Mouse (Mus musculus): ENCODE measurements around the gene Tnip1. TPM values are rescaled to one million over a fixed set of nuclear protein-coding genes. Genes with fewer than 3 reads are reported as not detected.

Tnip1 gene
- 10 to 100 TPM; 81.5 to 98.2 TPM for polyA plus RNA-seq (2017; shearing (Covaris generic))

DNA sequence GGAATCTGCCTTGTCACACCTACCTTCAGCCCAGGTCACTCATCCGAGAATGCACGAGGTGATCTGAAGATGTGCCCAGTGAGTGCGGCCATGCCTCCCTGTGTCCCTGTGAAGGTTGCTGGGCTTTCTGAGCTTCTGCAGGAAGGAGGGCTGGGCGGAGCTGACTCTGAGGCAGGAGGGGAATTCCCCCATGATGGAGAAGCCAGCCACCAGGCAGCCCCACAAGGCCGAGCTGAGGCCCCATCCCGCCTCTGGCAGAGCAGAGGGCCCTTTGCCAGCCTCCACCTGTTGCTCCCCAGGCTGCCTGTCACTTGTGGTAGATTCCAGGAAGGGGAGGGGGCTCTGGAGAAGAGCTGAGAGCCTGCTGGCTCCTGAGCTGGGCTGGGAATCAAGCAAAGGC, at the start of gene Tnip1:
Gene Tnip1, minus strand, starts transcription at position 108 of the 400 bp plus-strand sequence.
- ATAC-seq: peak; percentile 59

GRCm38 (mm10) chr11:55011440-55011839, 48.7 kb upstream of the Tnip1 start:
- ATAC-seq: peak; percentile 63

- ATAC-seq: no peak
Observed at GRCm38 (mm10) chr11:55008230-55008629, 45.5 kb upstream of the Tnip1 start.

DNA sequence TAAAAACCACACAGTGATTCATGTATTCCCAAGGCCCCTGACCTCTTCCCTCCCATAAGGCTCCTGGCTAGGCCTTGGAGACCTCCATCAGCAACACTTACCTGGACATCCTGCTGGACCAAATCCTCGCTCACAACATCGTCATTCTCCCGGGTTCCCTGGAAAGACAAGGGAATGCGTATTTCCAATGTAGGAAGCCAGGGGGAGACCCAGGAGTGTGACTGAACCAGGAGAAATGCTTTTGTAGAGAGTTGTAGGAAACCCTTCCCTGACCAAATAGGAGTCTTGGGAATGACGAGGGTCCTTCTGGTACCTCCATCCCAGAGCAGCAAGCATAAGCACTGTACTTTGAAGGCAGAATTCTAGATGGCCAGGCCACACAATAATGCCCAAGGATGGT, 43.0 kb upstream of the Tnip1 start:
- ATAC-seq: no peak

DNA sequence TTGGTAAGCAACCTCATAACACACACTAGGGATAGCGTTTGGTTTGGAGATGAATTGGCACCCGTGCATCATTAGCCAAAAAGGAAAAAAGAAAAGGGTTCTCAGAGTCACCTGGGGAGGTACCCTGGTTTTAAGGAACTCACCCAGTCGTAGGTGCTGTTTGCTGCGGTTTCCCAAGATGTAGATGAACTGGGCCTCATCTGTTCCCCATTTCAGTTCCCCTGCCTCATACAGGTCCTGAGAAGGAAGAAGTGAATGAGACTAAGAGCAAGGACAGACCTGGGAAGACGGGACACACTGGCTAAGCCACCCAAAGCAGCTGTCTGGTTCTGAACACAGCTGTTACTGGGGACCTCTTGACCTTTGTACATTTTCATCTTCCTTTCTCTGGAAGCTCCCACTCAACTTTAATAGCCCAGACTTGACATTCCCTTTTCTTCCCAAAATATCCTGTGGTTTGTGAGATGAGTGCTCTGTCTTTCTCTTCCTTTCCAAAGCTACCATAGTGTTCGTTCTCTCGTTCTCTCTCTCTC, 42.3 kb upstream of the Tnip1 start:
- ATAC-seq: no peak

DNA sequence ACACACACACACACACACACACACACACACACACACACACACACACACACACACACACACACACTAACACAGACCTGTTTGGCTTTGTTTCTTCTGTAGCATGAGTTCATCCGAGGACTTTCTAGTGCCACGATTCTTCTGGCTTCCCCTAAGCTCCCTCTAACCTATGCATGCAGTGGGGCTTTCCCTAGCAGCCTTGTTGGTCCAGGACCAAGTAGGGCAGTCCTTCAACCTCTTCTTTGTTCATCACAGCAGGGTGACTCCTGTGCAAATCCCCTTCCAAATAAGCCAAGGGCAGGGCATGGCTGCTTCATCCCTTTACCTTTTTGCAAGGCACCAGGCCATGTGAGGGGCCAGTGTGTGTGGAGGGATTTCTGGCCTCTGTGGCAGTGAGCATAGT, 36.0 kb upstream of the Tnip1 start:
- ATAC-seq: peak; percentile 65

DNA sequence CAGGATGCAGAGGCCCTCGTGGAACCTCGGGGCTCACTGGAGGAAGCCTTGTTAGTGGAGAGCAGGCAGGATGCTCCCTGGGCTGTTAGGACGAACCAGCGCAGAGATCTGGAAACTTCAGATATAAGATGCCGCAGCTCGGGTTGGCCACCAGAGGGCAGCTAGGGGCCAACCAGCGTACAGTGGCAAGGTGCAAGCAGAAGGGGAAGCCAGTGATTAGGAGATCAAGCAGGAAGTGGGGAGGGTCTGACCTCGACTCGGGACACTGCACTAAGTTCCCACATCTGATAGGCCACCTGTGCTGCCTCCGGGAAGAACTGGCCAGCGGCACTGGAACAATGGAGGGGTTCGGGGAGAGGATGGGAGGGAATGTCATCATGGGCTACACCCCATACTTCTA, 35.6 kb upstream of the Tnip1 start:
- ATAC-seq: peak; percentile 89

DNA sequence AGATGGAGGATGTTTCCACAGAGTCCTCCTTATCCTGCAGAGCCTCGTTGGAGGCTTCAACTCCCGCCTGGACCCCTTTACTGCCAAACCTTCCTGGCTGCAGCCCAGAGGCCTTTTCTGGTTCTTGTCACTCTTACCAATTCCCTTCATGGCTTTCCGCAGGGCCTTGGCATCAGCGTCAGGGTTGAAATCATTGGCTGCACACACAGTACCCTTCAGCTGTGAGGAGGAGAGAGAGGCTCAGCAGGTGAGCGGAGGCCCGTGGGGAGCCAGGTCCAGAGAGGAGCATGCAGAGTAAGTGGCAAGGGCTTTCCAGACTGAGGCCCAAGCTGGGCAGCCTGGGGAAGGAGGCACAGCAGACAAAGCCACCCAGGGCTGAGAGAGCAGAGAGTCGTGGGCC, 33.5 kb upstream of the Tnip1 start:
- ATAC-seq: no peak

DNA sequence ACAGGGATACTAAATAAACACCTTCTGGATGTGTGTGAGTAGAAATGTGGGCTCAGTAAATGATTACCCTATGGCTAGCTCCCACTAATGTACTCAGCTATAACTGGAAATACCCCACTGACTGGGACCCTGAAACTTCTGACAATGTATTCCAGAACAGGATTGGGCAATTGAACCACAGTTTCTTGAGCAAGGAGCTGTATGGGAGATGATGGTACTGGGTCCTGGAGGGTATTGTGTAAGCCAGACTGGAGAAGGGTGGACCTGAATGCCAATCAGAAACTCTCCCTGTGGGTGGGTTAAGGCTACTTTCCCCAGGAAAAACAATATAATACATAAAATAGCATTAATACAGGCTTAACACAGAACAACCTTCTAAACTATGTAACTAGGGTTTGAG, 27.2 kb upstream of the Tnip1 start:
- no peak for ATAC-seq

DNA sequence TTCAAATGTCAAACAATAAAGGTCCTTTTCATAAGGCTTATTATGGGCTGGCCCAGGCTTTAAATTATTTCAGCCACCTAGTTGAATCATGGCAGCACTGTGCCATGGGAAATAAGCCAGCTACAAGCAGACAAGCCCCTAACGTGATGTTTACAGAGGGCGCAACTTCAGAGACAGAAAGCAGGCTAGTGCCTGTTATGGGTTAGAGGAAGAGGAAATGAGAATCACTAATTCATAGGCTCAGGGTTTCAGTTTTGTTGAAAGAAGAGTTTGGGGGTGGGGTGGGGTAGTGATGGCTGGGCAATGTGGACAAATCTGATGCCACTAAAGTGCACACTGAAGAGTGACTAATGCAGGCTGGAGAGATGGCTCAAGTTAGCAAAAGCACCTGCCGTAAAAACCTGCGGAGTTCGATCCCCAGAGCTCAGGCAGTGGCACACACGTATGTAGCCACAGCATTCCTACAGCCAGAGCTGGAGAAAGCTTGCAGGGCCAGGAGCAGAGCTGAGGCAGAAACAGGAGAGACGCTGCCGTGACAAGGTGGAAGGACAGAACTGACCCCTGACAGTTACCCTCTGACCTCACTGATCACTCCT, 26.1 kb upstream of the Tnip1 start:
- no peak for ATAC-seq

DNA sequence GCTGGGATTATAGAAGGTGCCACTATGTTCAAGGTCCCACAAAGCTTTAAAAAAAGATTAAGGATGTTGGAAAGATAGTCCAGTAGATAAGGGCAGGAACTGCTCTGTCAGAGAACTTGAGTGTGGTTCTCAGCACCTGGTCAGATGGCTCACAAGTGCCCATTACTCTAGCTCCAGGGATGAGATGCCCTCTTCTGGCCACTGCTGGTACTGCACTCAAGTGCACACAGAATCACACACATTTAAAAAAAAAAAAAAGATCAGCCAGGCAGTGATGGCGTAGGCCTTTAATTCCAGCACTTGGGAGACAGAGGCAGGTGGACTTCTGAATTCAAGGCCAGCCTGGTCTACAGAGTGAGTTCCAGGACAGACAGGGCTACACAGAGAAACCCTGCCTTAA, 25.3 kb upstream of the Tnip1 start:
- ATAC-seq: no peak

DNA sequence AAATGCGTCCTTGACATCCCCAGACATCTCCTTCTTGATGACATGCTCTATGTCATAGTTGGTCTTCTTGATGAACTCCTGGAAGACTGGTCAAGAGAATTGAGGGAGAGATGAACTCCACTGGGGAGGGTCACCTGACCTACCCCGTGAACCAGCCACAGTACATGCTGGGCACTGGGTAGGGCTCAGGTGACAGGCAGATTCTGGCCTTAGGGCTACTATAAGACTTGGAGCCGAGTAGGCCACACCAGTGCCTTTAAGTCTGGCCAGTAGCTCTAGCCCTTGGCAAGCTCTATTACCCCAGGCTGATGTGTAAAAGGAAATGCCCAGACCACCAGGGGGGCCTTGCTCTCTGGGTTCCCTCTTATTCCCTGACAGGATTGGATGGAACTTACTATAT, 22.4 kb upstream of the Tnip1 start:
- ATAC-seq: no peak

GRCm38 (mm10) chr11:54984581-54984980, 21.9 kb upstream of the Tnip1 start:
- no peak for ATAC-seq

- ATAC-seq: no peak
Observed at GRCm38 (mm10) chr11:54984085-54984484, 21.4 kb upstream of the Tnip1 start.

- ATAC-seq: no peak
Observed at GRCm38 (mm10) chr11:54982520-54982919, 19.8 kb upstream of the Tnip1 start.

DNA sequence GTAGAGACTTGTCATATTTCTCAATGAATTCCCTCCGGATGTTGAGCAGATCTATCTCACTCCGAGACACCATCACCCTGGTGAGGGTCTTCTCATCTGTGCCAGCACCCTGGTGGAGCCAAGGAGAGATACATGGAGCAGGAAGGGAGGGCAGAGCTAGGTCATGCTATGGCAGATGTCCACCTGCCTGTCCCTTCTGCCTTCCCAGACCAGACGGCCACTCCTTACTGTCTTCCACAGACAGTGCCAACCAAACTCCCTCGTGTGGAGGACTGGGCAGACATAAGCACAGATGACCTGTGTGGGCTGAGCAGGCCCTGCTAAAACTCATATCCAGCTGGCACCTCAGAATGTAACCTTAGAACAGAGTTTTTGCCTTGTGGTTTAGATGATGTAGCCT, 18.9 kb upstream of the Tnip1 start:
- no peak for ATAC-seq

DNA sequence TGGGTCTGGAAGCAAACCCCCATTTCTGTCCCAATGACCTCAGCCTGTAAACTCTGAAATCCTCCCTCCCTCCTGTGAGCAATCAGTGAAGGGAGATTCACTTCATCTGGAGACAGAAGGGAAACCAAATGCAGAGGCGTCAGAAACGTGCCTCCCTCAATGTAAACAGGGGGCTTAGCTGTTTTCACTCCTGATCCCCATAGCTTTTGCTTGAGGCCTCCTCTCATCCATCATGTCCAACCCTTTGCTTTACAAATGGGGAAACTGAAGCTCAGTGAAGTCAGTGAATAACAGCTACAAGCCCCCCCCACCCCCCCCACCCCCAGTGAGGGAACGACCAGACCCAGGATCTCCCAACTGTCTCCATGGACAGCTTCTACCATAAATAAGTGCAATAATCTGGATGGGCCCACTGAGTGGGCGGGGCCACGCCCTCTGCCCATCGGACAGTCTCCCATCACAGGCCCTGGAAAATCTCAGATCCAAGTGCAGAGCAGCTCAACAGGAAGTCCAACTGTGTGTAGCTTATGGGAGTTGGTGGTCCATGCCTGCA, 14.7 kb upstream of the Tnip1 start:
- no peak for ATAC-seq

DNA sequence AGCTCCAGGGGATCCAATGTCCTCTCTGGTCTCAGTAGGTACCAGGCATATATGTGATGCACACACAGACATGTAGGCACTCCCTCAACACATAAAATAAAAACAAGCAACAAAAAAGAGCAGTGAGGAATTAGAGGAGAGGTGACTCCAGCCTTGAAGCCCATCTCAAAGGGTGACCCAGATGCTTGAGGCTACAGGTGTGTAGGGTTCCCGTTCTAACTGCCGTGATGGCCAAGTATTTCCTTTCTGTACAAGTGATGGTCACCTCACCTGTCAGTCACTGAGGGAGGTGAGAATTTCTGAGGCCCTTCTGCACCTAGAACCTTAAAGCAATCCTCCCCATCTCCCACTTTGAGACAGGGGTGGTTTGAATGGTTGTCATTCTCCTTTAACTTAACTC, 13.6 kb upstream of the Tnip1 start:
- no peak for ATAC-seq

DNA sequence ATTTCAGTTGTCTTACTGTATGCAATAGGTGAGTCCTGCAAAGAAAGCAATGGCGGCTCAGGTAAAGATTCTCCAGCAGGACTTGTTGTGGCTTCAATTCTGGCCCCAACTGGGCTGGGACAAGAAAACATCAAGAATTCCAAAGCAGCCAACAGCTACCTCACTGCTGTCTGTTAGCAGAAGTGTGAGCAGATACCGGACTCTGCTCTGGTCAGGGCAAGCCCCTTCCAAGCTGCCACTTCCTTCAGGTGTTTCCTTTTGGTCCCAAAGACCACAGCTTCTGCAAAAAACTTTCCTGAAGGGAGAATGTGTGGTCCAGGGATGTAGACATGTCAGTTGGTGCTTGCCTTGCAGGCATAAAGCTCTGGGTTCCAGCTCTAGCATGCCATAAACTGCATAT, 13.0 kb upstream of the Tnip1 start:
- ATAC-seq: no peak

DNA sequence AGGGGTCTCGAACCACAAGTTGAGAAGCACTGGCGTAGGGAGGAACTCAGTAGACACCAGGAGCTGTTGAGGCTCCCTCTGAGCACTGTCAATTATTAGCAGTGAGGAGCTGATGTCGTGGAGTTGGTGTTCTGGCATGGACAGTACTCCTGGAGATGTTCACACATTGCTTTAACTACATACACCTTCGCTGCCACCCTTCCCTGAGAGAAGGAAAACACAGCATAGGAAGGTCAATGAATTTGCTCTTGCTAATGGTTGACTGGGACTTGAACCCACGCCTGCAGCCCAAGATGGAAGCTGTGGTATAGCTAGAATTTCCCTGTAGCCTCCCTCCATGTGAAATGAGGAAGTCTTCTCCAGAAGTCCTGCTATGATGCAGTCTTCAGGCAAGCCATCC, 12.6 kb upstream of the Tnip1 start:
- ATAC-seq: no peak

DNA sequence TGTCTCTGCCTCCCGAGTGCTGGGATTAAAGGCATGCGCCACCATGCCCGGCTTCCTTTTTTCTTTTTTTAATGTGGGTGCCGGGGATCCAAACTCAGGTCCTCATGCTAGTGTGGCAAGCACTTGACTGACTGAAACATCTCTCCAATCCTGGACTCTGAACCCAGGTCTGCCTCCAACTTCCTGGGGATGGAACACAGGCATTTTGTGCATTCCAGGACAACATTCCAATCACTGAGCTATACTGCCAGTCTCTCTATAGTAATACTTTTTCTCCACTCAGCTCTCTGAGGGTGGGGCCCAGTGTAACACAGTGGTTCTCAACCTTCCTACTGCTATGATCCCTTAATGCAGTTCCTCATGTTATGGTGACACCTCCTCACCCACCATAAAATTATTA, 11.9 kb upstream of the Tnip1 start:
- ATAC-seq: no peak

DNA sequence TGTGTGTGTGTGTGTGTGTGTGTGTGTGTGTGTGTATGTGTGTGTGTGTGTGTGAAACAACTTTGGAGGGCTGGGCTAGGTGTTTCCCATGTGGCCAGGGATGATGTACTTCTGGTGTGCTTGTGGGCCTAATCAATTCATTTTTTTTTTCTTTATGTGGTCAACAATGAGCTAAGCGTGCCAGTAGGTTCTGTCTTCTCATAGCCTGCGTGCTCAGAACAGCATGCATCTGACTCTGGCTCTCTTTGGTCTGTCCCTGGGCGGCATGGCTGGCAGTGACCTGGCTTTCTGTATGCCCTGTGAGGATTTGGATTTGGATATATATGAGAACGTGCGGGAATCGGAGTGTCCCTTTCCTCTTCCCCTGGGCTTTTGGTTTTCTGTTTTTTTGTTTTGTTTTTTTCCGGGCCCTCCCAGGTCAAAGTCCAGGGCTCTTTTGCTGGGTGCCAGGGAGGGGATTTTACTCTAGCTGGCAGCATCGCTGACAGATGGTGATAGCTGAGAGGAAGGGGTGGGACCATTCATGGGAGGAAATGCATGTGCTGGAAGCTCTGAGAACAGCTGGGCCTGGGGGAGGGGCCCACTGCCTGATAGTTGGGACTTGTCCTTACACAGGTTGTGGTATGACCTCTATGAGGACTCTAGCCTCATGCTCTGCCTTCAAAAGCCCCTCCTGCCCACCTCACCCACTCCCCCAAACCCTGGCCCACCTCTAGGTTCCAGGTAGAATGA, 10.9 kb upstream of the Tnip1 start:
- peak; percentile 70 for ATAC-seq

- ATAC-seq: no peak
Observed at GRCm38 (mm10) chr11:54972789-54973188, 10.1 kb upstream of the Tnip1 start.

DNA sequence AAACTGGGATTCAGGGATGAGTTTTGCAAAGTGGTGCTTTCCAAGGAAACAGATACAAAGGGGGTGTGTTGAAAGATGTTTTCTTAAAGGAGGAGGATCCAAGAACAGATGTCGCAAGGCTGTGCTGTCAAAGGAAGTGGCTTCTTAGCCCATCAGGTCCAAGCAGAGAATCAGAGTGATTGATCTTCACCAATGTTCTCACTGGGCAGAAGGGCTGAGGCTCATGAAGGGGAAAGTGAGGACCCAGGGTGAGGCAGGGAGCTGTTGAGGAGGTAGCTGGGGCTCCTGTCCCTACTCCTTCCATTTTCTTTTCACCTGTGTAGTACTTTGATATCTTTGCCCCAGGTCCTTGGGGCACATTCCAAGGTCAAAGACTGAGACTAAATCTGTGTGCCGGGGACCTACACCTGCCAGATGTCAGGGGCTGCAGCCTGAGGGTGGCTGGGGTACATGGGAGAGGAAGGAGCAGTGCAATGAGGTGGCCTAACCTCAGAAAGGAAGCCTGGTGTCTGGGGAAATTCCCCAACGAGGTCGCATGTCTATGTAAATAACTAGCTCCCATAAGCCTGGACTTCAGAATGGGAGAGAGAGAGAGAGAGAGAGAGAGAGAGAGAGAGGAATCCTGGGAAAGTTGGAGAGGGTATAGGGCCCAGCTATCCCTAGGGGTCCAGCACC, 9.5 kb upstream of the Tnip1 start:
- ATAC-seq: peak; percentile 75
